Mouse (Mus musculus) forebrain, postnatal 0 days (tissue): Measurements from ENCODE around the gene Wdr18. TPM values are rescaled to one million over a fixed set of nuclear protein-coding genes. Genes with fewer than 3 reads are reported as not detected.

Experiments
- ATAC-seq: fragments of 200-750 bp; cut with Nextera tagmentation; 2 replicates; pipeline ENCODE4 v1.8.0; 2017; ENCODE audit warnings: mild to moderate bottlenecking, moderate library complexity
- DNase-seq: peaks from one replicate; pipeline ENCODE4 v3.0.0-alpha.2; 2015
- H3K27ac ChIP-seq: fragments of 300-500 bp; sonication (generic); 2 replicates; pipeline ENCODE4 v1.5.1; 2014; ENCODE audit warnings: low read depth, mild to moderate bottlenecking, antibody characterized with exemption, low read length, moderate library complexity, mixed read lengths
- H3K27me3 ChIP-seq: fragments of 300-500 bp; sonication (generic); 2 replicates; pipeline ENCODE4 v1.6.1; 2014; ENCODE audit warnings: mild to moderate bottlenecking, low read length, mixed read lengths; ENCODE audit not compliant: insufficient read depth
- H3K36me3 ChIP-seq: fragments of 300-500 bp; sonication (generic); 2 replicates; pipeline ENCODE4 v1.6.1; 2014; ENCODE audit warnings: mild to moderate bottlenecking, moderate library complexity; ENCODE audit not compliant: insufficient read depth
- H3K4me1 ChIP-seq: fragments of 300-500 bp; sonication (generic); 2 replicates; pipeline ENCODE4 v1.6.1; 2014; ENCODE audit warnings: antibody characterized with exemption; ENCODE audit not compliant: insufficient read depth
- H3K4me2 ChIP-seq: fragments of 300-500 bp; sonication (generic); 2 replicates; pipeline ENCODE4 v1.6.1; 2014; ENCODE audit warnings: low read depth, mild to moderate bottlenecking, moderate library complexity
- H3K4me3 ChIP-seq: fragments of 300-500 bp; sonication (generic); 2 replicates; pipeline ENCODE4 v1.5.1; 2014; ENCODE audit warnings: low read depth, low read length, mixed read lengths
- H3K9ac ChIP-seq: fragments of 300-500 bp; sonication (generic); 2 replicates; pipeline ENCODE4 v1.6.1; 2014; ENCODE audit warnings: mild to moderate bottlenecking
- H3K9me3 ChIP-seq: fragments of 300-500 bp; sonication (generic); 2 replicates; pipeline ENCODE4 v1.6.1; 2016; ENCODE audit warnings: low read length
- CTCF ChIP-seq: sonication (generic); IDR thresholded peaks from 2 replicates; pipeline ENCODE4 v1.5.1; 2016; ENCODE audit warnings: antibody characterized with exemption, control low read depth, low read depth
- WGBS: fragments of 180-500 bp; shearing (Covaris S2); extraction: QIAGEN DNeasy Blood & Tissue Kit; methylation state at CpG from one replicate; pipeline ENCODE4 v1.1.7; 2014; 5-methylcytosine and 5-hydroxymethylcytosine counted together
- polyA plus RNA-seq: library from polyadenylated mRNA; unstranded; fragments of >200 nt; fragmentation: Nextera tagmentation; extraction: Ambion mirVana; gene quantifications from 2 replicates; pipeline ENCODE4 v1.2.1, GENCODE M21; 2015
- total RNA-seq: library from RNA; depleted of rRNA; stranded (reverse); fragments of >200 nt; gene quantifications from 2 replicates; pipeline ENCODE4 v1.2.3, GENCODE M21; 2014

The Wdr18 gene
- total and polyA plus RNA-seq, 2 experiments from 2014 or later: 58.2 to 107 TPM

- no peak for TF ChIP-seq CTCF
- H3K36me3 ChIP-seq: peaks cover 13% of the 10 kb centered on the region; the same call in 1 of the 2 replicates
- peaks cover 8% of the 10 kb centered on the region; the same call in 1 of the 2 replicates for H3K4me1 ChIP-seq
- H3K27me3 ChIP-seq: no peaks in the 10 kb centered on the region
- no peak for ATAC-seq
- H3K4me3 ChIP-seq: no peak overlapping the region
- no peaks in the 10 kb centered on the region for H3K9me3 ChIP-seq
- H3K27ac ChIP-seq: no peak overlapping the region
- DNase-seq: no peak
- H3K9ac ChIP-seq: no peak overlapping the region
- 65% methylated on average over 9 of the region's 9 CpGs for WGBS
- H3K4me2 ChIP-seq: no peak overlapping the region
Observed at GRCm38 (mm10) chr10:79933145-79933679, 26.7 kb upstream of the Wdr18 start.

- Histone ChIP-seq H3K4me1 (peaks cover 6% of the 10 kb centered on the region; the same call in 1 of the 2 replicates), H3K9ac (no peak overlapping the region), H3K4me3 (no peak overlapping the region)
Observed at GRCm38 (mm10) chr10:79933861-79934260, 26.1 kb upstream of the Wdr18 start.

GRCm38 (mm10) chr10:79934272-79934721, 25.7 kb upstream of the Wdr18 start:
- no peak overlapping the region for H3K4me3 ChIP-seq
- no peak for TF ChIP-seq CTCF
- H3K4me2 ChIP-seq: no peak overlapping the region
- peaks cover 13% of the 10 kb centered on the region; the same call in 1 of the 2 replicates for H3K36me3 ChIP-seq
- ATAC-seq (peak; percentile 75), DNase-seq (peak; percentile 60)
- no peak overlapping the region for H3K9ac ChIP-seq
- 42% methylated on average over 13 of the region's 13 CpGs for WGBS
- 0 out of 2 replicates have a peak overlapping the region, but pooled peaks have one; percentile 15 for H3K27ac ChIP-seq
- H3K27me3 ChIP-seq: no peaks in the 10 kb centered on the region
- no peaks in the 10 kb centered on the region for H3K9me3 ChIP-seq
- H3K4me1 ChIP-seq: 0 out of 2 replicates have a peak, but pooled peaks cover 4% of the 10 kb centered on the region

More at GRCm38 (mm10) chr10:79933861-79934260, 26.1 kb upstream of the Wdr18 start:
- Histone ChIP-seq H3K27ac (no peak overlapping the region), H3K9me3 (no peaks in the 10 kb centered on the region), H3K27me3 (no peaks in the 10 kb centered on the region), H3K4me2 (no peak overlapping the region), H3K36me3 (peaks cover 13% of the 10 kb centered on the region; the same call in 1 of the 2 replicates)
- WGBS: 41% methylated on average over 6 of the region's 6 CpGs
- ATAC-seq (no peak), DNase-seq (no peak)
- no peak for TF ChIP-seq CTCF

- no peak overlapping the region for H3K9ac ChIP-seq
- H3K27ac ChIP-seq: no peak overlapping the region
- TF ChIP-seq CTCF: no peak
- H3K4me3 ChIP-seq: no peak overlapping the region
- DNase-seq: no peak
- no peak overlapping the region for H3K4me2 ChIP-seq
- H3K4me1 ChIP-seq: no peaks in the 10 kb centered on the region
- H3K9me3 ChIP-seq: no peaks in the 10 kb centered on the region
- no peaks in the 10 kb centered on the region for H3K27me3 ChIP-seq
- no peak for ATAC-seq
- H3K36me3 ChIP-seq: peaks cover 13% of the 10 kb centered on the region; the same call in 1 of the 2 replicates
- WGBS: 82% methylated on average over 16 of the region's 16 CpGs
Observed at GRCm38 (mm10) chr10:79934794-79935569, 25.0 kb upstream of the Wdr18 start.

GRCm38 (mm10) chr10:79936284-79936910, 23.6 kb upstream of the Wdr18 start:
- H3K4me2 ChIP-seq: no peak overlapping the region
- ATAC-seq (no peak), DNase-seq (no peak)
- no peak overlapping the region for H3K4me3 ChIP-seq
- no peak for TF ChIP-seq CTCF
- no peaks in the 10 kb centered on the region for H3K9me3 ChIP-seq
- H3K9ac ChIP-seq: no peak overlapping the region
- H3K27me3 ChIP-seq: no peaks in the 10 kb centered on the region
- no peaks in the 10 kb centered on the region for H3K4me1 ChIP-seq
- WGBS: 76% methylated on average over 10 of the region's 10 CpGs
- H3K27ac ChIP-seq: no peak overlapping the region
- peaks cover 8% of the 10 kb centered on the region; the same call in 1 of the 2 replicates for H3K36me3 ChIP-seq

GRCm38 (mm10) chr10:79936911-79937441, 23.0 kb upstream of the Wdr18 start:
- no peaks in the 10 kb centered on the region for H3K27me3 ChIP-seq
- H3K4me1 ChIP-seq: no peaks in the 10 kb centered on the region
- no peak for DNase-seq
- no peaks in the 10 kb centered on the region for H3K9me3 ChIP-seq
- no peak overlapping the region for H3K4me3 ChIP-seq
- H3K27ac ChIP-seq: no peak overlapping the region
- peaks cover 2% of the 10 kb centered on the region; the same call in 1 of the 2 replicates for H3K36me3 ChIP-seq
- H3K9ac ChIP-seq: no peak overlapping the region
- 0 out of 2 replicates have a peak overlapping the region, but pooled peaks have one; percentile 19 for H3K4me2 ChIP-seq
- WGBS: 36% methylated on average over 27 of the region's 27 CpGs
- TF ChIP-seq CTCF: no peak
- ATAC-seq: no peak
